Mouse (Mus musculus) pancreas, adult 10 weeks (tissue): Measurements from ENCODE around the gene Snrnp200. TPM values are rescaled to one million over a fixed set of nuclear protein-coding genes. Genes with fewer than 3 reads are reported as not detected.

Source experiments
- polyA plus RNA-seq: library from polyadenylated mRNA; stranded (reverse); fragments of 350-450 nt; fragmentation: Illumina TruSeq; extraction: RNeasy Lipid Tissue Mini Kit (QIAGEN cat#74804); gene quantifications from one replicate; pipeline ENCODE4 v1.2.3, GENCODE M21; 2015; ENCODE audit warnings: low read depth, low replicate concordance; ENCODE audit not compliant: insufficient read depth

Snrnp200 gene
- polyA plus RNA-seq = 13.8 TPM

DNA sequence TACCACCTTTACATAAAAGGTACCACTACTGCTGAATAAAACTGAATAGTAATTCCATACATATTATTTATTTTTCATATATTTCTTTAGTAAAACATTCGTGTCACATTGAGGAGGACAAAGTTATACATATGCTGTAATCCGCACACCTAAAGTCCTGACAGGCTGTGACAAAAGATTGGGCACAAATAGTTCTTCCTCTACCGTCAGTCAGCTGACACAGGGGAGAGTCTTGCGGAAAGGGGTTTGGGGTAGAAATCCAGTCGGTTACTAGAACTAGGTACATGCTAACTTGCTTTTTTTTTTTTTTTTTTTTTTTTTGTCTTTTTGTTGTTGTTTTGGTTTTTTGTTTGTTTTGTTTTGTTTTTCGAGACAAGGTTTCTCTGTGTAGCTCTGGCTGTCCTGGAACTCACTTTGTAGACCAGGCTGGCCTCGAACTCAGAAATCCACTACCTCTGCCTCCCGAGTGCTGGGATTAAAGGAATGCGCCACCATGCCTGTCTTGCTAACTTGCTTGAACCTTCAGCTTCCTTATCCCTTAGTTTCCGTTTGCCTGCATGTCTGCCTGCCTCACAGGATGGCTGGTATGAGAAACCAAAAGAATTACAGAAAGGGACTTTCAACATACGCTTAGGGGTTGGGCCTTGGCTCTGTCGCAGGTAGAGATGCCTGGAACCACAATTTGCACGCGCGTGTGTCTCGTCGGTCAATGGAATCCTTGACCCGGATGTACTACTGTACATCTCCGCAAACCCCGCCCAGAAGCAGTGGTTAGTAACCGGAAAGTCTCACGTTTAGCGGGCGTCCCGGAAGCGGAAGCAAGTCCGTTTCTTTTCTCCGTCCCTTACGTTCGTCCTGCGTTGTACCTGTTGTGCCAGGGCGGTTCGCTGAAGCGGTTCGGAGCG is at the start of gene Snrnp200, which contains the start of gene 1810024B03Rik:
Gene Snrnp200 (plus strand): TSS at position 840 of the 905 bp plus-strand sequence.
Gene 1810024B03Rik (minus strand): TSS at position 734 of the 905 bp plus-strand sequence.

DNA sequence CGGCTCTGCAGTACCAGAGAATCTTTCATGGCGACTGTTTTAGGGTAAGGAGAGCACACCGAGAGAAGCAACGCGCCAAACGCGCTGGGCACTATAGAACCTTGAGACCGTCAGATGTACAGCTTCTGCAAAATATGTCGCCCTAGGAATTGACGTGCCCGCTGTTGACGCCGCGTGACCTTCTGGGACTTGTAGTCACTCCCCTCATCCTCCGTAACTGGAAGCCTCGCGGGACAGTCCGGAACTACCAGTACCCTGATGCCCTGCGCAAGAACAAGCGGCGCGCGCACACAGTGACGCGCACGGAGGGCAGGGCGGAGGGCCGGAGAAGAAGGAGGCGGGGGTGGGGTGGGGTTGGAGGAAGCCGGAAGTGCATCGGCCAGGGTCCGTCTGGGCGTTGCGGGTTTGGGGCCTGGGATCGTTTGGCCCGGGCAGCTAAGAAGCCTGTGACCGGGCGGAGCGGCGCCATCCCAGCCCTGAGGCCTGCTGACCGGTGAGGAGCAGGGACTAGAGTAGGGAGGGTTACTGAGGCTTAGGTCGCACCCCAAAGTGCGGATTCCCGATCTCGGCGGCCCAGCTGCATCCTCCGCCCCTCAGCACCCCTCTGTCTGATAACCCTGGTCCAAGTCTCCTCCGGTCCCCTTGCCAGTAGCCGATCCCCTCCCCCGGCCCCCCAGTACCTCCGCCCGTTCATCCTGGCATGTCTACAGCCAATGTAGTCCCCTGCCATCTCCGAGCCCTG is 39.6 kb downstream of the Snrnp200 start, which contains the start of the genes Ciao1 and Tmem127:
Gene Ciao1 (minus strand): TSS at position 225 of the 742 bp plus-strand sequence.
Gene Tmem127 (plus strand): TSS at position 317 of the 742 bp plus-strand sequence.

GRCm38 (mm10) chr2:127269491-127270299 is 61.5 kb downstream of the Snrnp200 start, which contains the start of gene Stard7:
Stard7 (plus strand) TSS chr2:127270218.

Other genes starting within 250 kb of the Snrnp200 start
- 4.8 TPM for gene Ap4e1, start 199.7 kb upstream of the Snrnp200 start, polyA plus RNA-seq
- gene Blvra, start 137.7 kb upstream of the Snrnp200 start, polyA plus RNA-seq = 5.0 TPM
- gene Ncaph, start 74.4 kb upstream of the Snrnp200 start, polyA plus RNA-seq = not detected
- 2.0 TPM for gene Itpripl1, start 64.9 kb upstream of the Snrnp200 start, polyA plus RNA-seq
- gene 1810024B03Rik, start 106 bp upstream of the Snrnp200 start, polyA plus RNA-seq = not detected
- 8.8 TPM for gene Ciao1, start 39.4 kb downstream of the Snrnp200 start, polyA plus RNA-seq
- 9.6 TPM for gene Tmem127, start 39.5 kb downstream of the Snrnp200 start, polyA plus RNA-seq
- gene Stard7, start 61.8 kb downstream of the Snrnp200 start, polyA plus RNA-seq = 16.2 TPM
- not detected for gene Dusp2, start 127.8 kb downstream of the Snrnp200 start, polyA plus RNA-seq
- not detected for gene Astl, start 130.3 kb downstream of the Snrnp200 start, polyA plus RNA-seq
- gene Adra2b, start 154.8 kb downstream of the Snrnp200 start, polyA plus RNA-seq = 0.20 TPM
- gene Gpat2, start 216.8 kb downstream of the Snrnp200 start, polyA plus RNA-seq = not detected
- 8.6 TPM for gene Fahd2a, start 236.2 kb downstream of the Snrnp200 start, polyA plus RNA-seq